ENCODE assay signal across 32 mouse cellular contexts in the genomic region with DNA sequence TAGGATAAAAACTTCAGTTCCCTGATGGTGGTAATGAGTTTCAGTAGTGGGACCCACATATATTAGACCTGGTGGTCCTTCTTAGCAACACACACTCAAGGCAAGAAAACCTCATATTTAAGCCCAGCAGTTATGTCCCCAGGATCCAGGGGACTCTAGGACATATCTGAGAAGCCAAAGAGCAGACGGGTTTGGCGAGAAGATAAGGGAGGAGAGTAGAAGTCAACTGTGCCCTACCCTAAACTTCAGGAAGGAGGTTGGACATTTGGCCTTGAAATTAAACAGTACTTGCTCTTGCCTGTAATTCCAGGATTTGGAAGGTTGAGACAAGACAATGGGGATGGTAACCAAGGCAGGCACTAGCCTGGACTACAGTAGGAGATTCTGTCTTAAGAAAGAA. TPM values are rescaled to one million over a fixed set of nuclear protein-coding genes. Genes with fewer than 3 reads are reported as not detected.
DNase-seq lines count a peak whose midpoint lies in the region; ATAC-seq and TF ChIP-seq lines count a peak whose summit lies in the region.
"Had no signal": no experiment of that assay in that cellular context is flagged by ENCODE, and none has a peak within 500 bp of the region (broad histone marks: within the 10 kb centered on the region; RNA-seq: fewer than 3 reads in every experiment).

No protein-coding gene starts in this region.

- peak overlapping the region; percentile 93 for H3K27ac ChIP-seq in MEL (ENCODE audit: control insufficient read depth, low read depth, low read length)
- H3K27ac ChIP-seq in bone marrow, adult 2 months (ENCODE audit: control insufficient read depth, insufficient read depth, low read depth, low read length, poor library complexity), result peak overlapping the region; percentile 39; the same call in 1 of the 2 replicates
- H3K27ac ChIP-seq in liver, embryonic 15.5 days (replicated peaks), result peak overlapping the region; percentile 99
- H3K27ac ChIP-seq: embryonic facial prominence, embryonic 13.5 days; intestine, embryonic 15.5 days; layer of hippocampus, adult 2 months; limb, embryonic 13.5 days; neural tube, embryonic 13.5 days; stomach, embryonic 15.5 days had no signal

- TF ChIP-seq CTCF in MEL (IDR thresholded peaks at IDR 0.05 in 2 of 3, conservative IDR thresholded peaks at IDR 0.05 in 1 of 3; ENCODE audit: control insufficient read depth in 1 of 3, insufficient read depth in 1 of 3, low read depth in 2 of 3, low read length in 3 of 3, poor library complexity in 1 of 3, severe bottlenecking in 1 of 3), result no peak
- no peak for TF ChIP-seq CTCF in bone marrow, adult 2 months (IDR thresholded peaks at IDR 0.05; ENCODE audit: control insufficient read depth, insufficient read depth, low read length)

- H3K79me2 ChIP-seq in MEL (ENCODE audit: control insufficient read depth, insufficient read depth, low read length, poor library complexity), result peaks cover 20% of the 10 kb centered on the region

- peaks cover 0 to 42% of the 10 kb centered on the region in 2 experiments; a peak in 2 of 4 replicates for H3K36me3 ChIP-seq in MEL (ENCODE audit: control insufficient read depth in 1 of 2, insufficient read depth in 2 of 2, low read length in 2 of 2)
- no peaks in the 10 kb centered on the region; the same call in 1 of the 2 replicates for H3K36me3 ChIP-seq in liver, embryonic 15.5 days (replicated peaks)
- H3K36me3 ChIP-seq: embryonic facial prominence, embryonic 13.5 days; intestine, embryonic 15.5 days; limb, embryonic 13.5 days; neural tube, embryonic 13.5 days; stomach, embryonic 15.5 days had no signal

- H3K9me3 ChIP-seq in MEL (replicated peaks; ENCODE audit: insufficient read depth, low read length), result no peaks in the 10 kb centered on the region
- H3K9me3 ChIP-seq in liver, embryonic 15.5 days (replicated peaks), result no peaks in the 10 kb centered on the region
- H3K9me3 ChIP-seq: embryonic facial prominence, embryonic 13.5 days; intestine, embryonic 15.5 days; limb, embryonic 13.5 days; neural tube, embryonic 13.5 days; stomach, embryonic 15.5 days had no signal

- ATAC-seq in erythroid progenitor cell, adult 5-6 weeks (replicated peaks; ENCODE audit: low FRiP score, poor library complexity, severe bottlenecking), result peak; percentile 48
- ATAC-seq in liver, embryonic 15.5 days (ENCODE audit: insufficient read depth), result peak; percentile 64
- ATAC-seq: forebrain, embryonic 16.5 days; hindbrain, embryonic 16.5 days; intestine, embryonic 15.5 days; midbrain, embryonic 16.5 days had no signal

- peak overlapping the region in 1 of 2 experiments; percentile 31; a peak in 2 of 4 replicates for H3K4me3 ChIP-seq in MEL (ENCODE audit: control insufficient read depth in 1 of 2, insufficient read depth in 1 of 2, low read depth in 2 of 2, low read length in 2 of 2)
- H3K4me3 ChIP-seq in bone marrow, adult 2 months (replicated peaks; ENCODE audit: control insufficient read depth, low read depth, low read length), result no peak overlapping the region
- H3K4me3 ChIP-seq in liver, embryonic 15.5 days (replicated peaks), result no peak overlapping the region
- H3K4me3 ChIP-seq: embryonic facial prominence, embryonic 13.5 days; intestine, embryonic 15.5 days; layer of hippocampus, adult 2 months; limb, embryonic 13.5 days; myocyte; neural tube, embryonic 13.5 days; stomach, embryonic 15.5 days had no signal

- DNase-seq in MEL (ENCODE audit: low read depth, low spot score), result peak; percentile 61
- no peak for DNase-seq in left cerebral cortex, adult 11 months (ENCODE audit: low spot score)
- no peak for DNase-seq in urinary bladder, adult 18-20 months (ENCODE audit: low spot score in 2 of 2)
- DNase-seq in layer of hippocampus, adult 9-11 months, result no peak
- DNase-seq: adrenal gland, postnatal 14 days; B cell, adult 2 months; cerebellum, adult 8-10 months; cerebellum, postnatal 36 days; embryo, embryonic 11 days; gastrocnemius, postnatal 36 days; kidney, adult 9 months; kidney, postnatal 25 days; layer of hippocampus, postnatal 36 days; lung, embryonic 14.5 days; lung, postnatal 36 days; right cerebral cortex, adult 18-20 months; thymus, adult 18-20 months; thymus, postnatal 4 days had no signal

- H3K27me3 ChIP-seq in MEL (ENCODE audit: control insufficient read depth in 1 of 2, insufficient read depth in 2 of 2, low read length in 2 of 2), result no peaks in the 10 kb centered on the region
- no peaks in the 10 kb centered on the region for H3K27me3 ChIP-seq in liver, embryonic 15.5 days
- H3K27me3 ChIP-seq: CH12.LX; intestine, embryonic 15.5 days; neural tube, embryonic 13.5 days; stomach, embryonic 15.5 days had no signal

- TF ChIP-seq EP300 in MEL (IDR thresholded peaks at IDR 0.05; ENCODE audit: low read depth in 1 of 2, low read length in 2 of 2), result peak in 1 of 2 experiments; percentile 67; a peak in 2 of 4 replicates

- H3K9ac ChIP-seq in MEL (ENCODE audit: control insufficient read depth, low read depth, low read length, poor library complexity, severe bottlenecking), result peak overlapping the region; percentile 47
- H3K9ac ChIP-seq in liver, embryonic 15.5 days, result 0 out of 2 replicates have a peak overlapping the region, but pooled peaks have one; percentile 7
- H3K9ac ChIP-seq: embryonic facial prominence, embryonic 13.5 days; intestine, embryonic 15.5 days; limb, embryonic 13.5 days; lung, embryonic 14.5 days; neural tube, embryonic 13.5 days; stomach, embryonic 15.5 days had no signal

- 52% methylated on average over 2 of the region's 2 CpGs for WGBS in bone marrow, adult 2 months
- WGBS in liver, embryonic 15.5 days (ENCODE audit: insufficient replicate concordance), result 39% methylated on average over 2 of the region's 2 CpGs

- peak in 1 of 2 experiments; percentile 27; a peak in 1 of 4 replicates for TF ChIP-seq POLR2A in MEL (IDR thresholded peaks at IDR 0.05; ENCODE audit: control insufficient read depth in 1 of 2, insufficient read depth in 1 of 2, low read depth in 1 of 2, low read length in 2 of 2, poor library complexity in 1 of 2)
- TF ChIP-seq POLR2A in bone marrow, adult 2 months (IDR thresholded peaks at IDR 0.05; ENCODE audit: borderline replicate concordance, control insufficient read depth, low read depth, low read length), result no peak

- H3K4me2 ChIP-seq in liver, embryonic 15.5 days, result peak overlapping the region; percentile 49
- H3K4me2 ChIP-seq: embryonic facial prominence, embryonic 13.5 days; intestine, embryonic 15.5 days; limb, embryonic 13.5 days; lung, embryonic 14.5 days; neural tube, embryonic 13.5 days; stomach, embryonic 15.5 days had no signal

- peaks cover 6 to 24% of the 10 kb centered on the region in 2 experiments for H3K4me1 ChIP-seq in MEL (ENCODE audit: control insufficient read depth in 1 of 2, insufficient read depth in 2 of 2, low read length in 2 of 2)
- H3K4me1 ChIP-seq in bone marrow, adult 2 months (ENCODE audit: control insufficient read depth, insufficient read depth, low read length), result no peaks in the 10 kb centered on the region
- H3K4me1 ChIP-seq in liver, embryonic 15.5 days (replicated peaks), result peaks cover 29% of the 10 kb centered on the region
- H3K4me1 ChIP-seq: embryonic facial prominence, embryonic 13.5 days; intestine, embryonic 15.5 days; limb, embryonic 13.5 days; stomach, embryonic 15.5 days had no signal

- no peak for TF ChIP-seq RAD21 in MEL (IDR thresholded peaks at IDR 0.05; ENCODE audit: low read depth, low read length)

RNA-seq across cellular contexts. Expression of a gene that starts 3.6 kb away (rescaled TPM):
- 53.6 and 60.0 TPM in 2 replicates for total RNA-seq in MEL (2012; rRNA removed)
- 100 to 1,000 TPM in 1 of 2 experiments, 10 to 100 TPM in 1; 40.8 to 146 TPM for polyA plus RNA-seq in MEL (2012; ENCODE audit: insufficient read depth in 1 of 2, insufficient read length in 2 of 2, low read depth in 1 of 2, low replicate concordance in 2 of 2, missing spikeins in 1 of 2)
- 38.5 and 58.8 TPM in 2 replicates for polyA plus RNA-seq in bone marrow, adult 2 months (2011; ENCODE audit: insufficient read depth, insufficient read length, low replicate concordance, missing spikeins)
- 192 and 209 TPM in 2 replicates for total RNA-seq in erythroid progenitor cell, adult 5-6 weeks (2015; ENCODE audit: low replicate concordance)
- total RNA-seq in erythroid progenitor cell, adult 5-6 weeks (2017; ENCODE audit: low replicate concordance), result 123 and 145 TPM in 2 replicates
- 29.6 and 30.7 TPM in 2 replicates for polyA plus RNA-seq in liver, embryonic 15.5 days (2015; fragmentation: Nextera tagmentation; extraction: Ambion mirVana)

RNA-seq across cellular contexts. Expression of a gene that starts 39.1 kb away (rescaled TPM):
- 18.8 and 22.7 TPM in 2 replicates for total RNA-seq in MEL (2012; rRNA removed)
- polyA plus RNA-seq in MEL (2012; ENCODE audit: insufficient read depth in 1 of 2, insufficient read length in 2 of 2, low read depth in 1 of 2, low replicate concordance in 2 of 2, missing spikeins in 1 of 2), result 10 to 100 TPM in 1 of 2 experiments, not detected in 1; 38.0 TPM
- polyA plus RNA-seq in bone marrow, adult 2 months (2011; ENCODE audit: insufficient read depth, insufficient read length, low replicate concordance, missing spikeins), result 30.7 and 48.6 TPM in 2 replicates
- total RNA-seq in erythroid progenitor cell, adult 5-6 weeks (2015; ENCODE audit: low replicate concordance), result 3.4 TPM in 1 of 2 replicates, not detected in the other
- 1.7 TPM in 1 of 2 replicates, not detected in the other for total RNA-seq in erythroid progenitor cell, adult 5-6 weeks (2017; ENCODE audit: low replicate concordance)
- polyA plus RNA-seq in liver, embryonic 15.5 days (2015; fragmentation: Nextera tagmentation; extraction: Ambion mirVana), result 19.6 and 22.6 TPM in 2 replicates

RNA-seq across cellular contexts. Expression of a gene that starts 48.0 kb away (rescaled TPM):
- total RNA-seq in MEL (2012; rRNA removed), result 155 and 174 TPM in 2 replicates
- 100 to 1,000 TPM; 253 to 417 TPM for polyA plus RNA-seq in MEL (2012; ENCODE audit: insufficient read depth in 1 of 2, insufficient read length in 2 of 2, low read depth in 1 of 2, low replicate concordance in 2 of 2, missing spikeins in 1 of 2)
- polyA plus RNA-seq in bone marrow, adult 2 months (2011; ENCODE audit: insufficient read depth, insufficient read length, low replicate concordance, missing spikeins), result 60.9 and 77.0 TPM in 2 replicates
- 17.7 and 34.8 TPM in 2 replicates for total RNA-seq in erythroid progenitor cell, adult 5-6 weeks (2015; ENCODE audit: low replicate concordance)
- total RNA-seq in erythroid progenitor cell, adult 5-6 weeks (2017; ENCODE audit: low replicate concordance), result 14.7 and 25.9 TPM in 2 replicates
- polyA plus RNA-seq in liver, embryonic 15.5 days (2015; fragmentation: Nextera tagmentation; extraction: Ambion mirVana), result 72.4 and 79.2 TPM in 2 replicates

RNA-seq across cellular contexts. Expression of a gene that starts 48.1 kb away (rescaled TPM):
- 9.6 and 10.3 TPM in 2 replicates for total RNA-seq in MEL (2012; rRNA removed)
- 10 to 100 TPM in 1 of 2 experiments, not detected in 1; 24.5 TPM for polyA plus RNA-seq in MEL (2012; ENCODE audit: insufficient read depth in 1 of 2, insufficient read length in 2 of 2, low read depth in 1 of 2, low replicate concordance in 2 of 2, missing spikeins in 1 of 2)
- polyA plus RNA-seq in bone marrow, adult 2 months (2011; ENCODE audit: insufficient read depth, insufficient read length, low replicate concordance, missing spikeins), result 53.5 and 163 TPM in 2 replicates
- total RNA-seq in erythroid progenitor cell, adult 5-6 weeks (2015; ENCODE audit: low replicate concordance), result 12.2 and 16.9 TPM in 2 replicates
- 14.5 and 21.0 TPM in 2 replicates for total RNA-seq in erythroid progenitor cell, adult 5-6 weeks (2017; ENCODE audit: low replicate concordance)
- 6.4 and 7.7 TPM in 2 replicates for polyA plus RNA-seq in liver, embryonic 15.5 days (2015; fragmentation: Nextera tagmentation; extraction: Ambion mirVana)

RNA-seq across cellular contexts. Expression of a gene that starts 54.0 kb away (rescaled TPM):
- 30.1 and 33.7 TPM in 2 replicates for total RNA-seq in MEL (2012; rRNA removed)
- polyA plus RNA-seq in MEL (2012; ENCODE audit: insufficient read depth in 1 of 2, insufficient read length in 2 of 2, low read depth in 1 of 2, low replicate concordance in 2 of 2, missing spikeins in 1 of 2), result 100 to 1,000 TPM in 1 of 2 experiments, not detected in 1; 106 TPM
- polyA plus RNA-seq in bone marrow, adult 2 months (2011; ENCODE audit: insufficient read depth, insufficient read length, low replicate concordance, missing spikeins), result 41.4 and 97.5 TPM in 2 replicates
- 81.3 and 83.6 TPM in 2 replicates for total RNA-seq in erythroid progenitor cell, adult 5-6 weeks (2015; ENCODE audit: low replicate concordance)
- total RNA-seq in erythroid progenitor cell, adult 5-6 weeks (2017; ENCODE audit: low replicate concordance), result 58.8 and 59.3 TPM in 2 replicates
- 23.0 and 24.5 TPM in 2 replicates for polyA plus RNA-seq in liver, embryonic 15.5 days (2015; fragmentation: Nextera tagmentation; extraction: Ambion mirVana)

Comparison
In these comparisons a context has a peak if more than half of its experiments do, and no peak if none do; other contexts are left out.
1. H3K27ac ChIP-seq: peak in every context shown above with its lines; median percentile 99 in liver, embryonic 15.5 days; 93 in MEL; 39 in bone marrow, adult 2 months.